Mouse (Mus musculus): Measurements from ENCODE around the gene Gm10762.
A peak's percentile ranks its signal among the peaks of the same experiment; 100 is the strongest.

Gene Gm10762

GRCm38 (mm10) chr2:128967661-128968441 lies at the start of gene Gm10762:
Gene Gm10762, minus strand, starts transcription at chr2:128967725.
- peak; percentile 80 to 84 for DNase-seq

- peak; percentile 14 to 26 for DNase-seq
Observed at GRCm38 (mm10) chr2:129008867-129009266, 41.3 kb upstream of the Gm10762 start.

- DNase-seq = no peak
Observed at GRCm38 (mm10) chr2:129006194-129006749, 38.7 kb upstream of the Gm10762 start.

GRCm38 (mm10) chr2:129004872-129005271 lies 37.3 kb upstream of the Gm10762 start:
- peak in 1 of 2 experiments; percentile 31 for DNase-seq

GRCm38 (mm10) chr2:128984746-128985145 lies 17.2 kb upstream of the Gm10762 start:
- DNase-seq = peak; percentile 24 to 36

GRCm38 (mm10) chr2:128975572-128975971 lies 8.0 kb upstream of the Gm10762 start:
- no peak for DNase-seq

- no peak for DNase-seq
Observed at GRCm38 (mm10) chr2:128972301-128972700, 4.8 kb upstream of the Gm10762 start.

GRCm38 (mm10) chr2:128968475-128969083 lies 1.1 kb upstream of the Gm10762 start:
- no peak for DNase-seq

GRCm38 (mm10) chr2:128966641-128967580 lies 614 bp downstream of the Gm10762 start, which contains the start of gene Zc3h6:
Gene Zc3h6, plus strand, starts transcription at chr2:128967402.
- peak; percentile 98 to 100 for DNase-seq

- DNase-seq = no peak
Observed at GRCm38 (mm10) chr2:128966236-128966635, 1.3 kb downstream of the Gm10762 start.

GRCm38 (mm10) chr2:128965505-128966105 lies 1.9 kb downstream of the Gm10762 start:
- DNase-seq = no peak

- DNase-seq = no peak
Observed at GRCm38 (mm10) chr2:128954186-128954585, 13.3 kb downstream of the Gm10762 start.

- DNase-seq = peak; percentile 34 to 35
Observed at GRCm38 (mm10) chr2:128947962-128948588, 19.4 kb downstream of the Gm10762 start.

GRCm38 (mm10) chr2:128943538-128944528 lies 23.7 kb downstream of the Gm10762 start, which contains the start of gene Zc3h8:
Gene Zc3h8, minus strand, starts transcription at chr2:128944077.
- DNase-seq = peak; percentile 97 to 98

GRCm38 (mm10) chr2:128936256-128936655 lies 31.3 kb downstream of the Gm10762 start:
- DNase-seq = no peak

GRCm38 (mm10) chr2:128930704-128931103 lies 36.8 kb downstream of the Gm10762 start:
- no peak for DNase-seq

- no peak for DNase-seq
Observed at GRCm38 (mm10) chr2:128928446-128928845, 39.1 kb downstream of the Gm10762 start.

GRCm38 (mm10) chr2:128924799-128925198 lies 42.7 kb downstream of the Gm10762 start:
- no peak for DNase-seq
